Mouse (Mus musculus): ENCODE data around the gene Mturn. TPM values are rescaled to one million over a fixed set of nuclear protein-coding genes. Genes with fewer than 3 reads are reported as not detected.

Gene Mturn
- polyA plus RNA-seq (2017; shearing (Covaris generic)) = 27.6 TPM

DNA sequence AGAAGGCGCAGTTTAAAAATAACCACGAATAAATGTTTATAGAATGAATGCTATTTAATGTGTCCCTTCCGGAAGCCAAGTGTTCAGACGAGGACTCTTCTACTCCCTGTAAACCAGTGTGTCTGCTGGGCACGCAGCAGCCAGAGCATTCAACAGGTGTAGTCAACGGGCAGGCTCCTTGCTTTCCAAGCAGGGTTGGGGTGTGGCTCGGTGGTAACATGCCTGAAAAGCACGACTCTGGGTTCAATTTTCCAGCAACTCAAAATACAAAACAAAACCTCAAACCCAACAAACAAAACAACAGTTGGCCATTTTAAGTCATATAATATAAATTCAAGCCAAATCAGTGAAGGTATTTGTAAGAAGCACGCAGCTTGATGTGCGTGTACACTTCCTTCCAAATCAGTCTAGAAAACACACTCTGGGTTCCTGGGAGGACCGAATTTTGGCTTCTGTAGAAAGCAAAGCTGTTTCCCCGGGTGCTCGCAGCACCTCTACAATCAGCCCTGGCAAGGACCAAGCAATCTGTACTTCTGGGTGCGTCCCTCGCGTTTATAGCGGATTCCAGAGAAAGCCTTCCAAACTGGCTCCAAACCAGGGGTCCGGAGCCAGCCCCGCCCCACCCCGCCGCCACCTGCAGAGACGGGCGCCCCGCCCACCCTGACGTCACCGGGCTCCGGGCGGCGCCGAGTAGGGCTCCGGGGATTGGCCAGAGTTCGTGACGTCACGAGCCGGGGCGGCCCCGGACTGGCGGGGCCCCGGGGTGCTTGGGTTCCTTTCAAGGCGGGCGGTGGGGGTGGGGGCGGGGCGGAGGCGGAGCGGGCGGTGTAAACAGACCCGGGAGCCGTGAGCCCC, at the start of gene Mturn:
Gene Mturn, plus strand, starts transcription at position 734 of the 855 bp plus-strand sequence.

Other genes starting within 250 kb of the Mturn start
- gene Scrn1, start 115.1 kb upstream of the Mturn start, polyA plus RNA-seq (2017; shearing (Covaris generic)) = not detected
- 1.0 TPM for gene Plekha8, start 86.5 kb upstream of the Mturn start, polyA plus RNA-seq (2017; shearing (Covaris generic))
- not detected for gene Fkbp14, start 84.3 kb upstream of the Mturn start, polyA plus RNA-seq (2017; shearing (Covaris generic))
- gene Znrf2, start 135.3 kb downstream of the Mturn start, polyA plus RNA-seq (2017; shearing (Covaris generic)) = 13.5 TPM